Mouse (Mus musculus) cerebellum, adult 2 months (tissue): ENCODE data around the gene Rc3h1.

Experiments used
- CTCF ChIP-seq: fragments of 200-500 bp; IDR thresholded peaks from 2 replicates; pipeline ENCODE4 v1.5.1; 2011; ENCODE audit warnings: low read depth, mild to moderate bottlenecking, control low read depth, low read length, moderate library complexity, borderline replicate concordance; ENCODE audit not compliant: insufficient read depth
- POLR2A ChIP-seq: fragments of 200-500 bp; IDR thresholded peaks from 2 replicates; pipeline ENCODE4 v1.6.1; 2011; ENCODE audit warnings: low read length, control low read depth, borderline replicate concordance; ENCODE audit not compliant: insufficient read depth

- TF ChIP-seq CTCF (no peak), POLR2A (no peak)
Measured at GRCm38 (mm10) chr1:160993851-160994250, 87.6 kb downstream of the Rc3h1 start.
